Mouse (Mus musculus) small intestine, adult 2 months (tissue): ENCODE measurements around the gene Trim37.

ENCODE experiments used
- CTCF ChIP-seq: fragments of 200-500 bp; IDR thresholded peaks from 2 replicates; pipeline ENCODE4 v1.5.1; 2012; ENCODE audit warnings: low read depth, mild to moderate bottlenecking, control low read depth, inconsistent platforms, low read length, moderate library complexity, mixed read lengths; ENCODE audit not compliant: insufficient replicate concordance, insufficient read length; ENCODE audit errors: extremely low read depth
- POLR2A ChIP-seq: fragments of 200-500 bp; IDR thresholded peaks from 2 replicates; pipeline ENCODE4 v1.6.1; 2012; ENCODE audit warnings: low read depth, mild to moderate bottlenecking, control low read depth, inconsistent platforms, low read length, moderate library complexity

GRCm38 (mm10) chr11:87125562-87125961, 1.3 kb upstream of the Trim37 start:
- TF ChIP-seq POLR2A (no peak), CTCF (no peak)
